Mouse (Mus musculus): ENCODE results near the gene Tfb2m. TPM values are rescaled to one million over a fixed set of nuclear protein-coding genes. Genes with fewer than 3 reads are reported as not detected.
A peak's percentile ranks its signal among the peaks of the same experiment; 100 is the strongest.

Gene Tfb2m
- polyA plus RNA-seq, 1 experiment: 14.2 TPM

DNA sequence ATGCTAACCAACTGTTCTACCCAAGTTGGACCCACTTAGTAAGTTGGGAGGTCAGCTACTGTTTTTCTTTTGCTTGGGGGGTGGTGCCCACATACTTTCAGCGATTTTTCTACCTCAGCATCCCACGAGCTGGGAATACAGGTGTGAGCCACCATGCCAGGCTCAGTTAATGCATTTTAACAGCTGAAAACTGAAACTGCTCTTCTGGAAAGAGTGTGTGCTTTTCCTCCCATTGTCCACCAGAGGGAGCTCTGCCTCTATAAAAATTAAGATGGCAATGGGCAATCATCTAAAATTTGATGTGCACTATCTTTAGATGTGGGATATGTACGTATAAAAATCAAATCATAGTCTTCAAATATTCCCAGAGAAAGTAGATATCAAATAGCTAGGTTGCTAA lies 43.5 kb downstream of the Tfb2m start:
- Histone ChIP-seq H3K4me2 (ENCODE audit: low read depth) (no peak overlapping the region), H3K4me3 (no peak overlapping the region), H3K79me2 (ENCODE audit: control insufficient read depth, insufficient read depth) (no peaks in the 10 kb centered on the region), H3ac (ENCODE audit: control insufficient read depth, insufficient read length) (no peak overlapping the region), H3K27me3 (ENCODE audit: control insufficient read depth, insufficient read depth, insufficient read length) (no peaks in the 10 kb centered on the region), H3K36me3 (ENCODE audit: control insufficient read depth, insufficient read depth) (no peaks in the 10 kb centered on the region)
- no peak for TF ChIP-seq SRF (IDR thresholded peaks at IDR 0.05; ENCODE audit: control insufficient read depth, insufficient read length, low read depth)
- TF ChIP-seq USF1 (IDR thresholded peaks at IDR 0.05; ENCODE audit: low read depth): no peak
- no peak for TF ChIP-seq TCF12 (IDR thresholded peaks at IDR 0.05; ENCODE audit: insufficient read depth, poor library complexity, severe bottlenecking)
- TF ChIP-seq POLR2A (IDR thresholded peaks at IDR 0.05; ENCODE audit: insufficient read length, low read depth): no peak
- no peak for TF ChIP-seq MYOG (IDR thresholded peaks at IDR 0.05; ENCODE audit: control insufficient read depth in 1 of 3, insufficient read depth in 1 of 3, insufficient read length in 2 of 3, low read depth in 2 of 3)
- no peak for TF ChIP-seq MAX (IDR thresholded peaks at IDR 0.05; ENCODE audit: low read depth)
- no peak for TF ChIP-seq CEBPB (IDR thresholded peaks at IDR 0.05; ENCODE audit: insufficient read depth, poor library complexity, severe bottlenecking)
- no peak for TF ChIP-seq TCF3 (IDR thresholded peaks at IDR 0.05; ENCODE audit: insufficient read length, low read depth)
- TF ChIP-seq E2F4 (IDR thresholded peaks at IDR 0.05; ENCODE audit: insufficient read depth): no peak
- TF ChIP-seq REST (IDR thresholded peaks at IDR 0.05; ENCODE audit: insufficient read depth, insufficient read length): no peak
- no peak for TF ChIP-seq POLR2AphosphoS2 (IDR thresholded peaks at IDR 0.05; ENCODE audit: insufficient read length, low read depth)
- TF ChIP-seq MYOD1 (IDR thresholded peaks at IDR 0.05; ENCODE audit: control insufficient read depth in 1 of 3, insufficient read length in 2 of 3, low read depth in 2 of 3): no peak

DNA sequence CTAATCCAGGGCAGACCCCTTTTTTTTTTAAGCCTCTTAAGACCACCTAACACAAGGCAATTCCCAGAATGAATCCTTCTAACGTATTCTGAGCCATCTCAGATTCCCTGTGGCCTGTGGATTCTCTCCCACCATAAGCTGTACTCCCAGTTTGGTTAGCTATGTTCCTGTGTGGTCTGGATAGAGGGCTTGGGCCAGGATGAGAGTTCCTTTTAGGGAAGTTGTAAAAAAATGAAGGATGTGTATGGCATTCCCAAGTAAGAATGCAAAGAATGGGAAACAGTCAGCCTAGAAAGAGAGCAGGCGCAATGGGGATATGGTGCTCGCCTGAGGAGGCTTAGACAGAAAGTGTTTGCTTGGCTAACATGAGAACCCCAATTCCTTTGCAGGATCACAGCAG lies 46.8 kb downstream of the Tfb2m start:
- Histone ChIP-seq H3K36me3 (ENCODE audit: control insufficient read depth, insufficient read depth) (no peaks in the 10 kb centered on the region), H3K79me2 (ENCODE audit: control insufficient read depth, insufficient read depth) (no peaks in the 10 kb centered on the region), H3K4me2 (ENCODE audit: low read depth) (no peak overlapping the region), H3K4me3 (no peak overlapping the region), H3ac (ENCODE audit: control insufficient read depth, insufficient read length) (no peak overlapping the region), H3K27me3 (ENCODE audit: control insufficient read depth, insufficient read depth, insufficient read length) (no peaks in the 10 kb centered on the region)
- TF ChIP-seq TCF3 (IDR thresholded peaks at IDR 0.05; ENCODE audit: insufficient read length, low read depth) (no peak), MYOD1 (IDR thresholded peaks at IDR 0.05; ENCODE audit: control insufficient read depth in 1 of 3, insufficient read length in 2 of 3, low read depth in 2 of 3) (no peak), E2F4 (IDR thresholded peaks at IDR 0.05; ENCODE audit: insufficient read depth) (no peak), POLR2AphosphoS2 (IDR thresholded peaks at IDR 0.05; ENCODE audit: insufficient read length, low read depth) (no peak), CEBPB (IDR thresholded peaks at IDR 0.05; ENCODE audit: insufficient read depth, poor library complexity, severe bottlenecking) (no peak), USF1 (IDR thresholded peaks at IDR 0.05; ENCODE audit: low read depth) (no peak), MYOG (IDR thresholded peaks at IDR 0.05; ENCODE audit: control insufficient read depth in 1 of 3, insufficient read depth in 1 of 3, insufficient read length in 2 of 3, low read depth in 2 of 3) (no peak)

DNA sequence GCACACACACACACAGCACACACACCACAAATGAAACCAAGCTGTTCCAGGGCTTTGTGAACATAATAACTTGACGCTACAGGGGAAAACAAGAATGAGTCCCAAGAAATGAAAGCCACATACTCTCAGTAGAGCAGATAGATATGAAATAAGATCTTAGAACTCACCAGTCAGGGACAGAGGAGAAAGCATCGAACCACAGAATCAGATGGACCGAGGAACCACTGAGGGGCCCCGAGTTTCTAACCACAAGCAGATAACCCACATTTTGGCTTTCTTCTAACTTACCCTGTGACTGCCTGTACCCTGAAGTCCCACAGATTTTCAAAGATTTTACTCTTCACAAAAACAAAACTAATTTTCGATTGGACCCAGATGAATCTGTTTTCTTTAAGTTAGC lies 53.2 kb downstream of the Tfb2m start:
- H3K79me2 ChIP-seq (ENCODE audit: control insufficient read depth, insufficient read depth): no peaks in the 10 kb centered on the region

DNA sequence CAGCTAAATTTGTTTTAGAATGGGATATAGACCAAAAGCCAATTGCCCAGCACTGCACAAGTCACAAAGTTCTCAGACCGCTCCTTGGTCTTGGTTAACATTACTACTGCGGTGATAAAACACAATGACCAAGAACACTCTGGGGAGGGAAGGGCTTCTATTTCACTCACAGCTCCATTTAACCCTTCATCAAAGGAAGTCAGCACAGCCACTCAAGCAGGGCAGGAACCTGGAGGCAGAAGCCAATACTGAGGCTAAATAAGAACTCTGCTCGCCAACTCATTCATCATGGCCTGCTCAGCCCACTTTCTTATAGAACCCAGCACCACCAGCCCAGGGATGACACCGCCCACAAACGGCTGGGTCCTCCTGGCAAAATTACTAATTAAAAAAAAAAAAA lies 57.5 kb downstream of the Tfb2m start:
- H3K36me3 ChIP-seq (ENCODE audit: control insufficient read depth, insufficient read depth): no peaks in the 10 kb centered on the region
- peak overlapping the region; percentile 64 for H3K4me2 ChIP-seq (ENCODE audit: low read depth)
- no peaks in the 10 kb centered on the region for H3K79me2 ChIP-seq (ENCODE audit: control insufficient read depth, insufficient read depth)
- TF ChIP-seq E2F4 (IDR thresholded peaks at IDR 0.05; ENCODE audit: insufficient read depth) (no peak), POLR2A (IDR thresholded peaks at IDR 0.05; ENCODE audit: insufficient read length, low read depth) (no peak), REST (IDR thresholded peaks at IDR 0.05; ENCODE audit: insufficient read depth, insufficient read length) (no peak), MAX (IDR thresholded peaks at IDR 0.05; ENCODE audit: low read depth) (no peak), SRF (IDR thresholded peaks at IDR 0.05; ENCODE audit: control insufficient read depth, insufficient read length, low read depth) (no peak), MYOD1 (IDR thresholded peaks at IDR 0.05; ENCODE audit: control insufficient read depth in 1 of 3, insufficient read length in 2 of 3, low read depth in 2 of 3) (no peak), USF1 (IDR thresholded peaks at IDR 0.05; ENCODE audit: low read depth) (no peak)
- no peak overlapping the region for H3ac ChIP-seq (ENCODE audit: control insufficient read depth, insufficient read length)
- H3K27me3 ChIP-seq (ENCODE audit: control insufficient read depth, insufficient read depth, insufficient read length): no peaks in the 10 kb centered on the region
- no peak overlapping the region for H3K4me3 ChIP-seq

More for the DNA sequence above, 53.2 kb downstream of the Tfb2m start:
- H3K36me3 ChIP-seq (ENCODE audit: control insufficient read depth, insufficient read depth): no peaks in the 10 kb centered on the region
- no peak overlapping the region for H3ac ChIP-seq (ENCODE audit: control insufficient read depth, insufficient read length)
- no peak overlapping the region for H3K4me3 ChIP-seq
- H3K4me2 ChIP-seq (ENCODE audit: low read depth): no peak overlapping the region
- H3K27me3 ChIP-seq (ENCODE audit: control insufficient read depth, insufficient read depth, insufficient read length): no peaks in the 10 kb centered on the region
- no peak for TF ChIP-seq POLR2A (IDR thresholded peaks at IDR 0.05; ENCODE audit: insufficient read length, low read depth)
- no peak for TF ChIP-seq MYOG (IDR thresholded peaks at IDR 0.05; ENCODE audit: control insufficient read depth in 1 of 3, insufficient read depth in 1 of 3, insufficient read length in 2 of 3, low read depth in 2 of 3)
- no peak for TF ChIP-seq CEBPB (IDR thresholded peaks at IDR 0.05; ENCODE audit: insufficient read depth, poor library complexity, severe bottlenecking)
- no peak for TF ChIP-seq TCF12 (IDR thresholded peaks at IDR 0.05; ENCODE audit: insufficient read depth, poor library complexity, severe bottlenecking)
- no peak for TF ChIP-seq USF1 (IDR thresholded peaks at IDR 0.05; ENCODE audit: low read depth)
- TF ChIP-seq SRF (IDR thresholded peaks at IDR 0.05; ENCODE audit: control insufficient read depth, insufficient read length, low read depth): no peak
- TF ChIP-seq E2F4 (IDR thresholded peaks at IDR 0.05; ENCODE audit: insufficient read depth): no peak
- no peak for TF ChIP-seq MYOD1 (IDR thresholded peaks at IDR 0.05; ENCODE audit: control insufficient read depth in 1 of 3, insufficient read length in 2 of 3, low read depth in 2 of 3)
- TF ChIP-seq TCF3 (IDR thresholded peaks at IDR 0.05; ENCODE audit: insufficient read length, low read depth): no peak
- no peak for TF ChIP-seq MAX (IDR thresholded peaks at IDR 0.05; ENCODE audit: low read depth)
- TF ChIP-seq POLR2AphosphoS2 (IDR thresholded peaks at IDR 0.05; ENCODE audit: insufficient read length, low read depth): no peak
- no peak for TF ChIP-seq REST (IDR thresholded peaks at IDR 0.05; ENCODE audit: insufficient read depth, insufficient read length)

DNA sequence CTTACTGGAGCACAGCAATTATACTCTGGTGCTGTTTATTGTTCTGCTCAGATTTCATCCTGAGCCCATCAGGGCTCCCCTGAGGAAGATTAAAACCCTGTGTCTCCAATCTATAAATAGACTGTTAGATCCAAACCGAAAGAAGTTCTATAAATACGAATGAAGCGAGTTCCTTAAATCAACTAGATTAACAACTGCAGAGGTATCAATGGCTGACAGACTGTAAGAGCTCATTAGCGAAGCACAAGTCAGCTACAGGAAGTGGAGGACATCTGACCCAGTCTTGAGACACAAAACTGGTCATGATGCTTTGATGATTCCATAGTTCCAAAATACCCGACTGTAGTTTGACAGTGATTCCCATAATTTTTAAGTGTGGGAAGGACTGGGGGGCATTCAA lies 58.1 kb downstream of the Tfb2m start:
- Histone ChIP-seq H3K36me3 (ENCODE audit: control insufficient read depth, insufficient read depth) (no peaks in the 10 kb centered on the region), H3K4me3 (no peak overlapping the region), H3ac (ENCODE audit: control insufficient read depth, insufficient read length) (no peak overlapping the region), H3K27me3 (ENCODE audit: control insufficient read depth, insufficient read depth, insufficient read length) (no peaks in the 10 kb centered on the region), H3K4me2 (ENCODE audit: low read depth) (peak overlapping the region; percentile 64), H3K79me2 (ENCODE audit: control insufficient read depth, insufficient read depth) (no peaks in the 10 kb centered on the region)
- TF ChIP-seq USF1 (IDR thresholded peaks at IDR 0.05; ENCODE audit: low read depth) (no peak), MYOD1 (IDR thresholded peaks at IDR 0.05; ENCODE audit: control insufficient read depth in 1 of 3, insufficient read length in 2 of 3, low read depth in 2 of 3) (no peak), REST (IDR thresholded peaks at IDR 0.05; ENCODE audit: insufficient read depth, insufficient read length) (no peak), POLR2A (IDR thresholded peaks at IDR 0.05; ENCODE audit: insufficient read length, low read depth) (no peak), E2F4 (IDR thresholded peaks at IDR 0.05; ENCODE audit: insufficient read depth) (no peak), TCF3 (IDR thresholded peaks at IDR 0.05; ENCODE audit: insufficient read length, low read depth) (no peak), MYOG (IDR thresholded peaks at IDR 0.05; ENCODE audit: control insufficient read depth in 1 of 3, insufficient read depth in 1 of 3, insufficient read length in 2 of 3, low read depth in 2 of 3) (no peak), TCF12 (IDR thresholded peaks at IDR 0.05; ENCODE audit: insufficient read depth, poor library complexity, severe bottlenecking) (no peak), CEBPB (IDR thresholded peaks at IDR 0.05; ENCODE audit: insufficient read depth, poor library complexity, severe bottlenecking) (no peak), POLR2AphosphoS2 (IDR thresholded peaks at IDR 0.05; ENCODE audit: insufficient read length, low read depth) (no peak), MAX (IDR thresholded peaks at IDR 0.05; ENCODE audit: low read depth) (no peak), SRF (IDR thresholded peaks at IDR 0.05; ENCODE audit: control insufficient read depth, insufficient read length, low read depth) (no peak)
